Mouse (Mus musculus) thymus, postnatal 14 days (tissue): ENCODE measurements around the gene Lce3a.

Experiments used
- DNase-seq: peaks from one replicate; pipeline ENCODE4 v3.0.0; 2021

Lce3a gene

GRCm38 (mm10) chr3:92926130-92926529, at the start of gene Lce3a:
Gene Lce3a, minus strand, starts transcription at chr3:92926230.
- no peak for DNase-seq

- no peak for DNase-seq
Observed at GRCm38 (mm10) chr3:92966761-92967160, 40.7 kb upstream of the Lce3a start, which contains the start of gene Lce3e. Gene Lce3e, plus strand, starts transcription at chr3:92967061.

GRCm38 (mm10) chr3:92957090-92957489, 31.1 kb upstream of the Lce3a start, which contains the start of gene Lce3d:
Gene Lce3d, plus strand, starts transcription at chr3:92957390.
- no peak for DNase-seq

GRCm38 (mm10) chr3:92944186-92944585, 18.2 kb upstream of the Lce3a start, which contains the start of gene Lce3c:
Gene Lce3c, plus strand, starts transcription at chr3:92944486.
- DNase-seq: no peak

GRCm38 (mm10) chr3:92932679-92933078, 6.6 kb upstream of the Lce3a start, which contains the start of gene Lce3b:
Gene Lce3b, plus strand, starts transcription at chr3:92932979.
- no peak for DNase-seq

GRCm38 (mm10) chr3:92920364-92920763, 5.7 kb downstream of the Lce3a start:
- DNase-seq: no peak

- no peak for DNase-seq
Observed at GRCm38 (mm10) chr3:92907571-92907970, 18.5 kb downstream of the Lce3a start.

- DNase-seq: no peak
Observed at GRCm38 (mm10) chr3:92905182-92905581, 20.8 kb downstream of the Lce3a start.

GRCm38 (mm10) chr3:92903640-92904039, 22.4 kb downstream of the Lce3a start:
- DNase-seq: no peak

GRCm38 (mm10) chr3:92902992-92903391, 23.0 kb downstream of the Lce3a start:
- DNase-seq: no peak

GRCm38 (mm10) chr3:92894489-92894888, 31.5 kb downstream of the Lce3a start:
- DNase-seq: no peak

GRCm38 (mm10) chr3:92894063-92894462, 32.0 kb downstream of the Lce3a start:
- no peak for DNase-seq
